Mouse (Mus musculus) liver, adult (tissue): ENCODE data around the gene Gm49380.

Experiments used
- GATA4 ChIP-seq: IDR thresholded peaks from 2 replicates; pipeline ENCODE4 v1.6.1; 2014; ENCODE audit warnings: mild to moderate bottlenecking, low read length; ENCODE audit not compliant: insufficient replicate concordance

Gm49380 gene

DNA sequence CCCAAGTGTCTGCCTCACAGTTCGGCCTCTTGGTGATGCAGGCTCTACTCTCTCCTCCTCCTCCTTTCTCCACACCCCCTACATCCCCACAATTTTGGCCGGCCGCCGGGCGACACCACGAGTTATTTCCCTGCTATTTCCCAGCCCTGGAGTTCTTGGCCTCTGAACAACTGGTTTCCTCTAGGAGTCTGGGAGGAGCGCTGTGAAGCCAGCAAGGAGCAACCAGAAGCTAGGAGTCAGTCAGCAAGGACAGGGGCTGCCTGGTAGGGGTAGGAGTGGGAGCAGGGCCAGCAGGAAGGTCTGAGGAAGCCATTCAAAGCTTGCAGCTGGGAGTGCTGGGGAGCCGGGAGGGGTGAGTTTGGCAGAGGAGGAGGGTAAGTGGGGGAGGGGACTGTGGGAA, 6.2 kb downstream of the Gm49380 start, which contains the start of gene C1qtnf5:
Gene C1qtnf5, plus strand, starts transcription at position 136 of the 400 bp plus-strand sequence.
- TF ChIP-seq GATA4, result no peak

- TF ChIP-seq GATA4, result no peak
Measured at GRCm38 (mm10) chr9:44106596-44106995, 6.7 kb downstream of the Gm49380 start.

DNA sequence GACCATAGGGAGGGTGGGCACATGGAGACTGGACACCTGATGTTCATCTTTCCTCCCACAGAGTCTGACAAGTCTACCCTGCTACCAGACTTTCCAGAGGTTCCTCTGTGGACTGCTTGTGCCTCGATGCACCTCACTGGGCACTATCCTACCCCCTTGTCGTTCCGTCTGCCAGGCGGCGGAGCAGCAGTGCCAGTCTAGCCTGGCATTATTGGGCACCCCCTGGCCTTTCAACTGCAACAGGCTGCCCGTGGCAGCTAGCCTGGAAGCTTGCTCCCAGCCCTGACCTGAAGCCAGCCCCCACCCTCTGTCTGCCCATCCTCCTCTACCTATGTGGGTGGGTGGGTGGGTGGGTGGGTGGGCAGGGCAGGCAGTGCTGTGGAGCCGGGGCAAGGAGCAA, 7.1 kb downstream of the Gm49380 start:
- TF ChIP-seq GATA4, result no peak

GRCm38 (mm10) chr9:44105781-44106180, 7.5 kb downstream of the Gm49380 start:
- TF ChIP-seq GATA4, result no peak

DNA sequence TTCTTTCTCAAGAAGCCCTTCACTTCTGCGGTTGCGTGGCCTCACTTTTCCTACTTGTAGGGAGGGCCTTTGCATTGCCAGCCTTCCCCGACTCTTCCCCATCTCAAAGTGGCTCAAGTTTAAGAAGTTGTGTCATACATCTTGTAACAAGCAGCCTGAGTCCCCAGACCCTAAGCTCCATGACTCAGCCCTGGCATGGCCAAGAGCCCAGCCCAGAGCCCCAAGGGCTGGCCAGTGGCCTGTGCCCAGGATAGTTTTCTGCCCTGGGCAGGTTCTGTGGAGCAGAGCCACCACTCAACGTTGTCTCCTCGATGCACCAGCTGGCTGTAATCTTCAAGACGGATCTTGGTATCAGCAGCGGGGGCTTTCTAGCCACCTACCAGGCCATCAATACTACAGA, 8.4 kb downstream of the Gm49380 start:
- TF ChIP-seq GATA4, result no peak

DNA sequence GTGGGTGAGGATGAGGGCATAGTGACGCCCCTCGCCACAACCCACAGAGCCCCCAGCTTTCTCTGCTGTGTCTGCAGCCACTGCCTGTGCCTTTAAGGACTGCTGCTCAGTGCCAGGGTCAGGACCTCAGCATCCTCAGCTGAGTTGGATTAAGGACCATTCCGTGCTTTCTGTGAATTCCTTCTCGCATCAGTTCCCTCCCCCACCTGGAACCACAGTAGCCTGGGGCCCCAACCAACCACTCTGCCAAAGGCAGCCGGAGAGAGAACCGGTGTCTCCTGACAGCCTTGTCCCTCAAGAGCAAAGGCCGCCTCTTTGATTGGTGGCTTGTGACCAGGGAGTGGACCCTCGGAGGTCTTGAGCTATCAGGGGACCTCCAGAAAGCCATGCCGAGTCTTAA, 11.8 kb downstream of the Gm49380 start, which contains the start of gene Mfrp:
Gene Mfrp, plus strand, starts transcription at position 240 of the 400 bp plus-strand sequence.
- TF ChIP-seq GATA4, result no peak

- no peak for TF ChIP-seq GATA4
Measured at GRCm38 (mm10) chr9:44096536-44096935, 16.8 kb downstream of the Gm49380 start.

DNA sequence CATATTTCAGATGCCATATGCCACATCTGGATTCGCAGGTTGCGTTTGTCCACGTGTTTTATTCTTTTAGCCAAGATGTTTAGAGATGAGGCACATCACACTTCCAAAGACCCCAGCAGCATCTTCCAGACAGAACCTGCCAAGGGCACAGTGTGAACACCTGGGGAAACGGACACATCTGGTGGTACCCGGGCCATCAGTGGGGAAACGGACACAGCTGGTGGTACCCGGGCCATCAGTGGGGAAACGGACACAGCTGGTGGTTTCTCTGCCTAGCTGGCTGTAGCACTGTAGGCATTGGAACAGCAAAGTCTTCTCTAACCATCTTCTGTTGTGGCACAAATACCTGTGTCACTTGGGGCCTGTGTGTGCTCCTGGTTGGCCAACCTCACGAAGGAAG, 17.5 kb downstream of the Gm49380 start:
- no peak for TF ChIP-seq GATA4

GRCm38 (mm10) chr9:44094737-44095136, 18.6 kb downstream of the Gm49380 start:
- TF ChIP-seq GATA4, result no peak

DNA sequence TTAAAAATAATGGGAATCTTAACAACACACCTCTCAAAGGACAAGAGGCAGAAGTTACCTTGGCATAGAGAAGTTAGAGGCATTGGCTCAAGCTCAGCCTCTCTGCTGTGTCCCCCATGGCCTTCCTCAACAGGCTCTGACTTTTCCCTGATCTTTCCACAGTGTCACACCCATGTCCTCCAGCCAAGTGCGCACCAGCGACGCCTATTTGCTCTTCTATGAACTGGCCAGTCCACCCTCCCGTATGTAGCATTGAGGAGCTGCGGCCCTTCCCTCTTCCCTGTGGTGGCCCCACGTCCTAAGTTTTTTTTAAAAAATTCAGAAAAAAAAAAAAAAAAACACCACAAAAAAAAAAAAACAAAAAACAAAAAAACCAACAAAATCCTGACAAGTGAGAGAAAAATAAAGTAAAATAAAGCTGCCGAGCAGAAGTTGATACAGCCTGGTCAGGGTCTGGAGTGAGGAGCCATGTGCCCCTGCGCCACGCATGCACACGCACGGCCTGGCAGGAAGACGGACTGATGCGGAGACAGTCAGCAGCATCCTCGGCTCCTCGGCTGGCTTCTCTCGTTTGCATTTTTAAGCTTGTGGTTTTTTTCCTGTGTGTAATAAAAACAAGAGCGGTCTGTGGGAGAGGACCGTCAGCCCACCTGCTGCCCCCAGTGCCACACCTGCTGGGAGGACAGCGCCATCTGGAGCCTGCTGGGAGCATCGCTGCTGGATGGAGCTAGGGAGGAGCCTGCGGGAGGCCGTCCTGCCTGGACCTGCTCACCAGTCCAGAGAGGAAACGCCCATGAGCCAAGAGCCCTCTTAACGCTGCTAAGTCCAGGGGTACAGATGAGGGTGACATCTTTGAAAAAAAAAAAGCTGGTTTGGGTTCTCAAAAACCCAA, 19.4 kb downstream of the Gm49380 start:
- TF ChIP-seq GATA4, result no peak

GRCm38 (mm10) chr9:44088877-44089608, 24.3 kb downstream of the Gm49380 start:
- no peak for TF ChIP-seq GATA4

DNA sequence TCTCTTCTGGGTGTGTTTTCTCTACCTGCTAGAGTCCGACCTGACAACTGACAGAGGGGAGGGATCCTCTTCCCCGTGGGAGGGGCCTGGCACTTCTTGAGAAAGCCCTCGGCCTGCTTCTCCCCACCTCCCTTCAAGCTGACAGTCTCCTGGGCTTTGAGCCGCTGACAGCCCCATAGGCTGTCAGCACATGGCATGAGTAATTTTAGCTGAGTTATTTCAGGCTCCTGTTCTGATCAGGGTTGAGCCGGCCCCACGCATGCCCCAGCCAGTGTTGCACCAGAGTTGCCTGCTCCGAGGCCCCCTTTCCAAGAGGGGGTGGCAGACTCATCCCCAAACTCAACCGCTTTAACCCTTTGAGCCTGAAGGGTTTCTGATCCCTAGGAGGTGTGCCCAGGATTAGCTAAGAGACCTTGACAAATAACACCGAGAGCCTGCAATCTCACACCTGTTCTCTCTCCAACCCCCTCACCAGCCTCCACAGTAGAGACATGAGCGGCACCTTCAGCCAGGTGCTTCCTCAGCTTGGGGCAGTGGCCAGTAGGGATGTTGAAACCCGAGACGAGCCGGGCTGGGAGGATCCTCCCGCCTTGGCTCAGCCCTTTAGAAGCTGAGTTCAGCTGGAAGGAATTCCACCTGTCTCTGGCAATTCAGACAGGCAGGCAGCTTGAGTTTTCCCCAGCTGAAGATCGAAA, 25.4 kb downstream of the Gm49380 start:
- no peak for TF ChIP-seq GATA4

GRCm38 (mm10) chr9:44086960-44087359, 26.3 kb downstream of the Gm49380 start:
- TF ChIP-seq GATA4, result no peak

- no peak for TF ChIP-seq GATA4
Measured at GRCm38 (mm10) chr9:44085741-44086665, 27.3 kb downstream of the Gm49380 start.
